15 mouse cellular contexts compared by ENCODE assay signal in the genomic region with DNA sequence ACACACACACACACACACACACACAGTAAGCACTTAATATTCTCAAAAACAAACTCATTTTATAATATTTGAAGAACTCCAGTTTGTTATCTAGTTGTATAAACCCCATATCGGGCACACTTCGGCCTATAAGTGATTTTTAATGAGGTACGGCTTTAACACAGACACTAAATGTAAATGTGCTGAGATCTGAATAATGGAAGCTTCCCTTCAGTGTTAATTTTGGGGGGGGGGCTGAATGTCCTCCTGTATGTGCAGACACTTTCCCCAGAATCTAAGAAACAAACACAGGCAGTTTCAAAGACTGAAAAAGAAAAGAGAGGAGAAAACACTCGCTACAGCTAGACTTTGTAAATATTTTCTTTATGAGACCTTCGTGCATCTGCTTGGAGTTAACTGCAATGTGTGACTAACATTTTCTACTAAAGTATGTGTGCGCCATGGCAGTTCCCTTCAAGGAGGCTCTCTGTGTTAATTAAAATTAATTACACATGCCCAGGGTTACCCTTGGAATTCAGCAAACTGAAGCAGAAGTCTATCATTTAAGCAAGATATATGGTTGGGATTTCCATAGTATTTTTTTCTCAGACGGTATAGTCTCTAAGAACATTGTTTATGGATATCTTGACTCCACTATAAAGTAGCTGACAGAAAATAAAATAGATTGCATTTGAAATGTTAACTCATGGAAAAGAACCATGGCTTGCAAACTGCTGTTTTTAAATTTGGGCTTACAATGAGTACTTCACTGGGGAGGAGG.
DNase-seq lines count a peak whose midpoint lies in the region; ATAC-seq and TF ChIP-seq lines count a peak whose summit lies in the region.
"Had no signal": no experiment of that assay in that cellular context is flagged by ENCODE, and none has a peak within 500 bp of the region (broad histone marks: within the 10 kb centered on the region; RNA-seq: fewer than 3 reads in every experiment).

No protein-coding gene starts in this region.

- H3K9me3 ChIP-seq in forebrain, embryonic 13.5 days (replicated peaks): no peaks in the 10 kb centered on the region
- no peaks in the 10 kb centered on the region for H3K9me3 ChIP-seq in forebrain, embryonic 15.5 days
- H3K9me3 ChIP-seq in lung, embryonic 14.5 days (ENCODE audit: low read depth, low read length): no peaks in the 10 kb centered on the region
- H3K9me3 ChIP-seq in embryonic facial prominence, embryonic 13.5 days: no peaks in the 10 kb centered on the region
- no peaks in the 10 kb centered on the region for H3K9me3 ChIP-seq in limb, embryonic 14.5 days (ENCODE audit: control insufficient read depth, low read length)
- no peaks in the 10 kb centered on the region for H3K9me3 ChIP-seq in liver, postnatal 0 days (ENCODE audit: low read length)

- peak; percentile 70 for DNase-seq in lung, embryonic 14.5 days
- DNase-seq in lung, postnatal 25 days (ENCODE audit: low spot score): no peak
- DNase-seq in limb, embryonic 14.5 days (ENCODE audit: low spot score): peak; percentile 44
- no peak for DNase-seq in adrenal gland, postnatal 14 days
- DNase-seq in liver, postnatal 0 days: no peak
- DNase-seq: heart, adult 11 months; lung, postnatal 14 days; thymus, postnatal 4 days had no signal

- H3K9ac ChIP-seq in forebrain, embryonic 13.5 days: no peak overlapping the region
- no peak overlapping the region for H3K9ac ChIP-seq in forebrain, embryonic 15.5 days (replicated peaks)
- no peak overlapping the region for H3K9ac ChIP-seq in lung, embryonic 14.5 days
- H3K9ac ChIP-seq in embryonic facial prominence, embryonic 13.5 days: no peak overlapping the region
- no peak overlapping the region for H3K9ac ChIP-seq in limb, embryonic 14.5 days (ENCODE audit: low read depth, low read length, severe bottlenecking)
- no peak overlapping the region for H3K9ac ChIP-seq in liver, postnatal 0 days (replicated peaks)

- no peak overlapping the region for H3K4me3 ChIP-seq in forebrain, embryonic 13.5 days
- no peak overlapping the region for H3K4me3 ChIP-seq in forebrain, embryonic 15.5 days
- H3K4me3 ChIP-seq in lung, embryonic 14.5 days (ENCODE audit: low read depth, low read length): no peak overlapping the region
- no peak overlapping the region for H3K4me3 ChIP-seq in embryonic facial prominence, embryonic 13.5 days
- H3K4me3 ChIP-seq in limb, embryonic 14.5 days (replicated peaks; ENCODE audit: low read length): no peak overlapping the region
- no peak overlapping the region for H3K4me3 ChIP-seq in liver, postnatal 0 days (ENCODE audit: low read depth, low read length)
- H3K4me3 ChIP-seq: left cerebral cortex, adult 2 months; myocyte had no signal

- H3K27ac ChIP-seq in forebrain, embryonic 13.5 days: no peak overlapping the region; the same call in 1 of the 2 replicates
- no peak overlapping the region for H3K27ac ChIP-seq in forebrain, embryonic 15.5 days (replicated peaks)
- H3K27ac ChIP-seq in lung, embryonic 14.5 days (ENCODE audit: low read depth): peak overlapping the region; percentile 48
- peak overlapping the region; percentile 76 for H3K27ac ChIP-seq in embryonic facial prominence, embryonic 13.5 days
- peak overlapping the region; percentile 79 for H3K27ac ChIP-seq in limb, embryonic 14.5 days (replicated peaks; ENCODE audit: low read depth, low read length)
- H3K27ac ChIP-seq in liver, postnatal 0 days (ENCODE audit: low read depth): no peak overlapping the region
- H3K27ac ChIP-seq: left cerebral cortex, adult 2 months had no signal

- H3K36me3 ChIP-seq in forebrain, embryonic 13.5 days (ENCODE audit: poor library complexity, severe bottlenecking): no peaks in the 10 kb centered on the region
- no peaks in the 10 kb centered on the region for H3K36me3 ChIP-seq in forebrain, embryonic 15.5 days
- no peaks in the 10 kb centered on the region for H3K36me3 ChIP-seq in lung, embryonic 14.5 days (ENCODE audit: insufficient read depth)
- no peaks in the 10 kb centered on the region for H3K36me3 ChIP-seq in embryonic facial prominence, embryonic 13.5 days
- no peaks in the 10 kb centered on the region for H3K36me3 ChIP-seq in limb, embryonic 14.5 days (ENCODE audit: control insufficient read depth, insufficient read depth, low read length)
- H3K36me3 ChIP-seq in liver, postnatal 0 days (replicated peaks; ENCODE audit: insufficient read depth, low read length): no peaks in the 10 kb centered on the region

- TF ChIP-seq CTCF in lung, embryonic 14.5 days (IDR thresholded peaks at IDR 0.05; ENCODE audit: low read depth): no peak
- no peak for TF ChIP-seq CTCF in liver, postnatal 0 days (IDR thresholded peaks at IDR 0.05; ENCODE audit: low read depth)

- no peaks in the 10 kb centered on the region for H3K4me1 ChIP-seq in forebrain, embryonic 13.5 days
- H3K4me1 ChIP-seq in forebrain, embryonic 15.5 days: peaks cover 8% of the 10 kb centered on the region
- H3K4me1 ChIP-seq in lung, embryonic 14.5 days (ENCODE audit: insufficient read depth): peaks cover 7% of the 10 kb centered on the region; the same call in 1 of the 2 replicates
- H3K4me1 ChIP-seq in embryonic facial prominence, embryonic 13.5 days: peaks cover 30% of the 10 kb centered on the region
- peaks cover 33% of the 10 kb centered on the region for H3K4me1 ChIP-seq in limb, embryonic 14.5 days (ENCODE audit: control insufficient read depth, insufficient read depth, low read length)
- no peaks in the 10 kb centered on the region for H3K4me1 ChIP-seq in liver, postnatal 0 days (ENCODE audit: insufficient read depth)

- 0 out of 2 replicates have a peak, but pooled peaks have one; percentile 33 for ATAC-seq in forebrain, embryonic 13.5 days
- ATAC-seq in forebrain, embryonic 15.5 days (replicated peaks): no peak
- ATAC-seq in lung, embryonic 14.5 days (ENCODE audit: insufficient read depth): peak; percentile 89
- ATAC-seq in embryonic facial prominence, embryonic 13.5 days (ENCODE audit: insufficient number of reproducible peaks, insufficient read depth, low FRiP score, low TSS enrichment, low read depth): no peak
- peak; percentile 12; the same call in 1 of the 2 replicates for ATAC-seq in limb, embryonic 14.5 days (ENCODE audit: low FRiP score, low read depth)
- no peak for ATAC-seq in liver, postnatal 0 days

- no peaks in the 10 kb centered on the region for H3K27me3 ChIP-seq in forebrain, embryonic 13.5 days
- H3K27me3 ChIP-seq in forebrain, embryonic 15.5 days: no peaks in the 10 kb centered on the region
- H3K27me3 ChIP-seq in lung, embryonic 14.5 days (ENCODE audit: insufficient read depth, low read length): no peaks in the 10 kb centered on the region
- no peaks in the 10 kb centered on the region for H3K27me3 ChIP-seq in embryonic facial prominence, embryonic 13.5 days
- H3K27me3 ChIP-seq in limb, embryonic 14.5 days (ENCODE audit: control insufficient read depth, insufficient read depth, low read length): no peaks in the 10 kb centered on the region
- H3K27me3 ChIP-seq in liver, postnatal 0 days (ENCODE audit: insufficient read depth, low read length): no peaks in the 10 kb centered on the region

- TF ChIP-seq POLR2A in limb, embryonic 14.5 days (IDR thresholded peaks at IDR 0.05; ENCODE audit: borderline replicate concordance, extremely low read depth, insufficient read depth, insufficient read length): no peak

- no peak for TF ChIP-seq EP300 in liver, postnatal 0 days (IDR thresholded peaks at IDR 0.05; ENCODE audit: low read depth)

- WGBS in forebrain, embryonic 13.5 days: 48% methylated on average over 7 of the region's 7 CpGs
- WGBS in forebrain, embryonic 15.5 days: 41% methylated on average over 7 of the region's 7 CpGs
- WGBS in lung, embryonic 14.5 days: 34% methylated on average over 7 of the region's 7 CpGs
- 55% methylated on average over 7 of the region's 7 CpGs for WGBS in embryonic facial prominence, embryonic 13.5 days
- WGBS in limb, embryonic 14.5 days: 27% methylated on average over 7 of the region's 7 CpGs
- 77% methylated on average over 7 of the region's 7 CpGs for WGBS in liver, postnatal 0 days (ENCODE audit: insufficient replicate concordance)

- no peak overlapping the region for H3K4me2 ChIP-seq in forebrain, embryonic 13.5 days
- no peak overlapping the region for H3K4me2 ChIP-seq in forebrain, embryonic 15.5 days (replicated peaks)
- 0 out of 2 replicates have a peak overlapping the region, but pooled peaks have one; percentile 0 for H3K4me2 ChIP-seq in lung, embryonic 14.5 days
- H3K4me2 ChIP-seq in embryonic facial prominence, embryonic 13.5 days: no peak overlapping the region
- H3K4me2 ChIP-seq in limb, embryonic 14.5 days (replicated peaks; ENCODE audit: low read depth, low read length, severe bottlenecking): no peak overlapping the region
- no peak overlapping the region for H3K4me2 ChIP-seq in liver, postnatal 0 days (ENCODE audit: low read depth, low read length)
- H3K4me2 ChIP-seq: liver, embryonic 11.5 days; midbrain, embryonic 11.5 days had no signal

Comparison
In these comparisons a context has a peak if more than half of its experiments do, and no peak if none do; other contexts are left out.
1. ATAC-seq: peak in forebrain, embryonic 13.5 days (single experiment), lung, embryonic 14.5 days (single experiment) and limb, embryonic 14.5 days (single experiment); none in forebrain, embryonic 15.5 days (single experiment), embryonic facial prominence, embryonic 13.5 days (single experiment) and liver, postnatal 0 days (single experiment).
2. DNase-seq: peak in lung, embryonic 14.5 days (single experiment) and limb, embryonic 14.5 days (single experiment); none in lung, postnatal 25 days (single experiment), adrenal gland, postnatal 14 days (single experiment) and liver, postnatal 0 days (single experiment).
3. H3K27ac ChIP-seq: peak in lung, embryonic 14.5 days (single experiment), embryonic facial prominence, embryonic 13.5 days (single experiment) and limb, embryonic 14.5 days (single experiment); none in forebrain, embryonic 13.5 days (single experiment), forebrain, embryonic 15.5 days (single experiment) and liver, postnatal 0 days (single experiment).